Mouse (Mus musculus) E14TG2a.4 (cell line): ENCODE measurements around the gene Dusp1.

Source experiments
- H3K27me3 ChIP-seq: 2 replicates; pipeline ENCODE4 v1.6.1; 2014; ENCODE audit warnings: low read length, control low read depth; ENCODE audit not compliant: insufficient read depth
- H3K36me3 ChIP-seq: 2 replicates; pipeline ENCODE4 v1.6.1; 2014; ENCODE audit warnings: low read length, control low read depth; ENCODE audit not compliant: insufficient read depth
- H3K4me1 ChIP-seq: replicated peaks from 2 replicates; pipeline ENCODE4 v1.6.1; 2014; ENCODE audit warnings: low read depth, low read length, control low read depth
- H3K4me3 ChIP-seq: replicated peaks from 2 replicates; pipeline ENCODE4 v1.5.1; 2014; ENCODE audit warnings: mild to moderate bottlenecking, low read length
- H3K9me3 ChIP-seq: 2 replicates; pipeline ENCODE4 v1.6.1; 2014; ENCODE audit warnings: low read length, control low read depth
- CTCF ChIP-seq: conservative IDR thresholded peaks from 2 replicates; pipeline ENCODE4 v1.5.1; 2014; ENCODE audit warnings: low read length
- NANOG ChIP-seq: IDR thresholded peaks from 2 replicates; pipeline ENCODE4 v1.6.1; 2014; ENCODE audit warnings: borderline replicate concordance, low read length, mixed read lengths
- POU5F1 ChIP-seq: IDR thresholded peaks from 2 replicates; pipeline ENCODE4 v1.6.1; 2014; ENCODE audit warnings: low read length, borderline replicate concordance

Dusp1 gene

GRCm38 (mm10) chr17:26601514-26601913 lies 39.6 kb upstream of the Dusp1 start:
- H3K4me3 ChIP-seq: peak overlapping the region; percentile 57
- no peaks in the 10 kb centered on the region for H3K27me3 ChIP-seq
- H3K36me3 ChIP-seq: peaks cover 45% of the 10 kb centered on the region
- peaks cover 98% of the 10 kb centered on the region for H3K4me1 ChIP-seq
- TF ChIP-seq CTCF (no peak), NANOG (no peak), POU5F1 (no peak)
- H3K9me3 ChIP-seq: no peaks in the 10 kb centered on the region

GRCm38 (mm10) chr17:26600913-26601447 lies 39.1 kb upstream of the Dusp1 start:
- Histone ChIP-seq H3K36me3 (peaks cover 39% of the 10 kb centered on the region), H3K9me3 (no peaks in the 10 kb centered on the region), H3K4me1 (peaks cover 98% of the 10 kb centered on the region), H3K27me3 (no peaks in the 10 kb centered on the region), H3K4me3 (peak overlapping the region; percentile 57)
- TF ChIP-seq NANOG: no peak

GRCm38 (mm10) chr17:26598845-26599244 lies 36.9 kb upstream of the Dusp1 start:
- Histone ChIP-seq H3K4me3 (no peak overlapping the region), H3K9me3 (no peaks in the 10 kb centered on the region), H3K27me3 (no peaks in the 10 kb centered on the region), H3K36me3 (peaks cover 36% of the 10 kb centered on the region), H3K4me1 (peaks cover 99% of the 10 kb centered on the region)
- TF ChIP-seq POU5F1 (no peak), CTCF (no peak)

GRCm38 (mm10) chr17:26596856-26597481 lies 35.0 kb upstream of the Dusp1 start:
- H3K4me3 ChIP-seq: peak overlapping the region; percentile 32

GRCm38 (mm10) chr17:26596168-26596658 lies 34.3 kb upstream of the Dusp1 start:
- TF ChIP-seq CTCF (no peak), POU5F1 (no peak), NANOG (no peak)
- H3K9me3 ChIP-seq: no peaks in the 10 kb centered on the region

More at GRCm38 (mm10) chr17:26596856-26597481, 35.0 kb upstream of the Dusp1 start:
- Histone ChIP-seq H3K4me1 (peaks cover 96% of the 10 kb centered on the region), H3K9me3 (no peaks in the 10 kb centered on the region), H3K36me3 (peaks cover 46% of the 10 kb centered on the region), H3K27me3 (no peaks in the 10 kb centered on the region)
- TF ChIP-seq NANOG (no peak), POU5F1 (no peak), CTCF (no peak)

GRCm38 (mm10) chr17:26595448-26596167 lies 33.7 kb upstream of the Dusp1 start:
- Histone ChIP-seq H3K36me3 (peaks cover 47% of the 10 kb centered on the region), H3K4me1 (peaks cover 85% of the 10 kb centered on the region), H3K9me3 (no peaks in the 10 kb centered on the region), H3K4me3 (peak overlapping the region; percentile 32; the same call in 1 of the 2 replicates), H3K27me3 (no peaks in the 10 kb centered on the region)
- TF ChIP-seq POU5F1 (no peak), CTCF (no peak), NANOG (no peak)

More at GRCm38 (mm10) chr17:26596168-26596658, 34.3 kb upstream of the Dusp1 start:
- peak overlapping the region; percentile 32 for H3K4me3 ChIP-seq
- H3K36me3 ChIP-seq: peaks cover 47% of the 10 kb centered on the region
- H3K4me1 ChIP-seq: peaks cover 88% of the 10 kb centered on the region
- no peaks in the 10 kb centered on the region for H3K27me3 ChIP-seq

- peaks cover 79% of the 10 kb centered on the region for H3K4me1 ChIP-seq
- peak overlapping the region; percentile 32; the same call in 1 of the 2 replicates for H3K4me3 ChIP-seq
- H3K27me3 ChIP-seq: no peaks in the 10 kb centered on the region
- H3K9me3 ChIP-seq: no peaks in the 10 kb centered on the region
- no peak for TF ChIP-seq POU5F1
- TF ChIP-seq NANOG: no peak
- TF ChIP-seq CTCF: no peak
- peaks cover 47% of the 10 kb centered on the region for H3K36me3 ChIP-seq
Measured at GRCm38 (mm10) chr17:26594958-26595357, 33.0 kb upstream of the Dusp1 start.

- no peak for TF ChIP-seq NANOG
- no peak for TF ChIP-seq CTCF
- TF ChIP-seq POU5F1: no peak
- H3K9me3 ChIP-seq: no peaks in the 10 kb centered on the region
- H3K27me3 ChIP-seq: no peaks in the 10 kb centered on the region
- peaks cover 71% of the 10 kb centered on the region for H3K4me1 ChIP-seq
- peaks cover 47% of the 10 kb centered on the region for H3K36me3 ChIP-seq
- H3K4me3 ChIP-seq: no peak overlapping the region
Measured at GRCm38 (mm10) chr17:26594171-26594570, 32.2 kb upstream of the Dusp1 start.
